Mouse (Mus musculus) heart, embryonic 13.5 days (tissue): ENCODE data around the gene Scrt2. TPM values are rescaled to one million over a fixed set of nuclear protein-coding genes. Genes with fewer than 3 reads are reported as not detected.

Experiments
- ATAC-seq: fragments of 200-750 bp; cut with Nextera tagmentation; 2 replicates; pipeline ENCODE4 v1.8.0; 2017; ENCODE audit warnings: moderate TSS enrichment; ENCODE audit not compliant: insufficient number of reproducible peaks, low FRiP score, low TSS enrichment; ENCODE audit errors: extremely low read depth
- H3K27ac ChIP-seq: fragments of 300-500 bp; sonication (generic); replicated peaks from 2 replicates; pipeline ENCODE4 v1.5.1; 2015; ENCODE audit warnings: moderate library complexity, mild to moderate bottlenecking, inconsistent platforms
- H3K27me3 ChIP-seq: fragments of 300-500 bp; sonication (generic); replicated peaks from 2 replicates; pipeline ENCODE4 v1.6.1; 2015; ENCODE audit warnings: mild to moderate bottlenecking, inconsistent platforms
- H3K36me3 ChIP-seq: fragments of 300-500 bp; sonication (generic); 2 replicates; pipeline ENCODE4 v1.6.1; 2015; ENCODE audit warnings: mild to moderate bottlenecking, inconsistent platforms
- H3K4me1 ChIP-seq: fragments of 300-500 bp; sonication (generic); 2 replicates; pipeline ENCODE4 v1.6.1; 2015; ENCODE audit warnings: inconsistent platforms
- H3K4me2 ChIP-seq: fragments of 300-500 bp; sonication (generic); 2 replicates; pipeline ENCODE4 v1.6.1; 2015; ENCODE audit warnings: inconsistent platforms, mild to moderate bottlenecking, moderate library complexity
- H3K4me3 ChIP-seq: fragments of 300-500 bp; sonication (generic); 2 replicates; pipeline ENCODE4 v1.5.1; 2015; ENCODE audit warnings: moderate library complexity, mild to moderate bottlenecking, inconsistent platforms
- H3K9ac ChIP-seq: fragments of 300-500 bp; sonication (generic); 2 replicates; pipeline ENCODE4 v1.6.1; 2015; ENCODE audit warnings: inconsistent platforms, mild to moderate bottlenecking, moderate library complexity
- H3K9me3 ChIP-seq: fragments of 300-500 bp; sonication (generic); 2 replicates; pipeline ENCODE4 v1.6.1; 2016; ENCODE audit warnings: inconsistent platforms
- WGBS: fragments of 180-500 bp; shearing (Covaris S2); methylation state at CpG from one replicate; pipeline ENCODE4 v1.1.7; 2015; ENCODE audit warnings: mixed read lengths; 5-methylcytosine and 5-hydroxymethylcytosine counted together
- polyA plus RNA-seq: library from polyadenylated mRNA; unstranded; fragments of >200 nt; fragmentation: Nextera tagmentation; extraction: Ambion mirVana; gene quantifications from 2 replicates; pipeline ENCODE4 v1.2.1, GENCODE M21; 2015

Scrt2 gene
- polyA plus RNA-seq, 1 experiment from 2014 or later: not detected

DNA sequence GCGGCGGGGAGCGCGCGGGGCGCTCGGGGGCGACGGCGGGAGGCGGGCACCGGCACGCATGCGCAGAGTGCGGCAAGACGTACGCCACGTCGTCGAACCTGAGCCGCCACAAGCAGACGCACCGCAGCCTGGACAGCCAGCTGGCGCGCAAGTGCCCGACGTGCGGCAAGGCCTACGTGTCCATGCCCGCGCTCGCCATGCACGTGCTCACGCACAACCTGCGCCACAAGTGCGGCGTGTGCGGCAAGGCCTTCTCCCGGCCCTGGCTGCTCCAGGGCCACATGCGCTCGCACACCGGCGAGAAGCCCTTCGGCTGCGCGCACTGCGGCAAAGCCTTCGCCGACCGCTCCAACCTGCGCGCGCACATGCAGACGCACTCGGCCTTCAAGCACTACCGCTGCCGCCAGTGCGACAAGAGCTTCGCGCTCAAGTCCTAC, 12.0 kb downstream of the Scrt2 start:
- Histone ChIP-seq H3K27ac (no peak overlapping the region), H3K27me3 (peaks cover 98% of the 10 kb centered on the region), H3K9me3 (no peaks in the 10 kb centered on the region), H3K9ac (peak overlapping the region; percentile 70), H3K4me2 (peak overlapping the region; percentile 75), H3K36me3 (no peaks in the 10 kb centered on the region), H3K4me3 (peak overlapping the region; percentile 54), H3K4me1 (peaks cover 18% of the 10 kb centered on the region)
- 4% methylated on average over 58 of the region's 60 CpGs for WGBS
- ATAC-seq: no peak

DNA sequence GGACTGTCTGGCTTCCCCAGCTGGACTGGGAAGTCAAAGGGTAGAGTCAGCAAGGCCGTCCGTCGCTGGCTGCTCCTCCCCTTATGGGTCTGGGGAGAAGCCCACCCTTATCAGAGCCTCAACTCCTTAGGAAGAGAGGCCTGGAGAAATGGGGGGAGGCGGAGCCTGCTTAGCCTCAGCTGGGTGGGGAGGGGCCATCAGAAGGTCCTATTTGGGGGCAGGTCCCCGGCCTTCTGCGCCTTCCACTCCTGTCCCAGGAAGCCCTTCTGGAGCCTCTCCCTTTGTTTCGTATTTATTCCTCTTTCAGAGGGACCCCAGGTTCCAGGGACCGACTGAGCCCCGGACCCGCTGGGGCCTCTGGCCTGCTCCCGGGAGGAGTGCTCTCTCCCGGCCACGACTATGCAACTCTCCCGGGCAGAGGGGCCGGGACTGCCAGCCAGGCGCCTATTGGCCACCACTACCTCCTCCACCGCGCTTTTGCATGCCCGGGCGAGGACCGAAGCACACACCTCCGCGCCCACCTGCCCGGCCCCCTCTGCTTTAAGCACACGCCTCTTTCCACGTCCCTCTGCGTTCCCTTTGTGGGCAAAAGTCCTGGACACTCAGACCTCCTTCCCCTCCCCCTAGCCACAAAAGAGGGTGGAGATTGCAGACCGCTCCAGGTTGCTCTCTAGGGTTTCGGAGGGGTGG, 13.7 kb downstream of the Scrt2 start:
- no peak overlapping the region for H3K27ac ChIP-seq
- ATAC-seq: no peak
- 5% methylated on average over 29 of the region's 29 CpGs for WGBS
- peak overlapping the region; percentile 56 for H3K4me2 ChIP-seq
- H3K36me3 ChIP-seq: no peaks in the 10 kb centered on the region
- peaks cover 18% of the 10 kb centered on the region for H3K4me1 ChIP-seq
- peak overlapping the region; percentile 37 for H3K9ac ChIP-seq
- H3K9me3 ChIP-seq: no peaks in the 10 kb centered on the region
- peak overlapping the region; percentile 29 for H3K4me3 ChIP-seq
- peaks cover 98% of the 10 kb centered on the region for H3K27me3 ChIP-seq

DNA sequence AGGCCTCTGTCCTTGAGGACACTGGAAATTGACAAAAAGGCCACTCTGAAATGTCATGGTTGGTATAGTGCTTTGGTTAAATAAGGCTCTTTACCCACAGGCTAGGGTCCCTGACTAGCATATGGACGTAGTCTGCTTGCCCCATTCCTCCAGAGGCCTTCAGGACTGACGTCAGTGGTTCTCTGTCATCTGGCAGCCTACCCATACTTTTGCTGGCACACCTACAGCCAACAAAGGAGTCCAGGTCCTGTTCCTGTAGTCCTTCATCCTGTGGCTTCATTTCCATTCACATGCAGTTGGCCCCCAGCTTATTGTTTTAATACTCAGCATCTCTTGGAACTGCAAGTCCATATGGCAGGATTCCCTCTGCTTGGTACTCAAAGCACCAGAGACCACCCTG, 15.6 kb downstream of the Scrt2 start:
- H3K4me1 ChIP-seq: peaks cover 18% of the 10 kb centered on the region
- no peaks in the 10 kb centered on the region for H3K36me3 ChIP-seq
- H3K4me3 ChIP-seq: no peak overlapping the region
- peaks cover 97% of the 10 kb centered on the region for H3K27me3 ChIP-seq
- no peak overlapping the region for H3K4me2 ChIP-seq
- ATAC-seq: no peak
- no peak overlapping the region for H3K9ac ChIP-seq
- no peak overlapping the region for H3K27ac ChIP-seq
- H3K9me3 ChIP-seq: no peaks in the 10 kb centered on the region
- 61% methylated on average over 2 of the region's 2 CpGs for WGBS

DNA sequence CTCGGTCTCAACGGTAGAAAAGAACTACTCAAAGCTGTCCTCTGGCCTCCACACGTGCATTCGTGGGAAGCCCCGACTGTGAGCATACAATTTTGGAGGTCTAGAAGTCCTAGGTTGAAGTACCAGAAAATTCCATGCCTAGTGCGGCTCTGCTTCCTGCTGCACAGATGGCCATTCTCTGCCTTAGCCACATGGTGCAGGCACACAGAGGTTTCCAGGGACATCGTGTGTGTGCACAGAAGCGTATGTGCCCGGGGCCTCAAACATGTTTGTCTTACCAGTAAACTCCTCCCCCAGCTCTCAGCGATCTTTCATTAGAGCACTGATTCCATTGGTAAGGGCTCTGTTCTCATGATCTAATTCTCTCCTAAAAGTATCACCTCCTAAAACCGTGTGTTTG, 16.6 kb downstream of the Scrt2 start:
- Histone ChIP-seq H3K4me3 (no peak overlapping the region), H3K27me3 (peaks cover 97% of the 10 kb centered on the region), H3K27ac (no peak overlapping the region), H3K4me2 (no peak overlapping the region), H3K36me3 (no peaks in the 10 kb centered on the region), H3K4me1 (peaks cover 18% of the 10 kb centered on the region), H3K9me3 (no peaks in the 10 kb centered on the region), H3K9ac (no peak overlapping the region)
- ATAC-seq: no peak
- WGBS: 77% methylated on average over 11 of the region's 11 CpGs

GRCm38 (mm10) chr2:152099538-152099937, 18.2 kb downstream of the Scrt2 start:
- ATAC-seq: no peak
- WGBS: 59% methylated on average over 3 of the region's 3 CpGs
- Histone ChIP-seq H3K27me3 (peaks cover 87% of the 10 kb centered on the region), H3K9me3 (no peaks in the 10 kb centered on the region), H3K4me3 (no peak overlapping the region), H3K36me3 (no peaks in the 10 kb centered on the region), H3K27ac (no peak overlapping the region), H3K4me1 (peaks cover 8% of the 10 kb centered on the region), H3K4me2 (no peak overlapping the region), H3K9ac (no peak overlapping the region)

DNA sequence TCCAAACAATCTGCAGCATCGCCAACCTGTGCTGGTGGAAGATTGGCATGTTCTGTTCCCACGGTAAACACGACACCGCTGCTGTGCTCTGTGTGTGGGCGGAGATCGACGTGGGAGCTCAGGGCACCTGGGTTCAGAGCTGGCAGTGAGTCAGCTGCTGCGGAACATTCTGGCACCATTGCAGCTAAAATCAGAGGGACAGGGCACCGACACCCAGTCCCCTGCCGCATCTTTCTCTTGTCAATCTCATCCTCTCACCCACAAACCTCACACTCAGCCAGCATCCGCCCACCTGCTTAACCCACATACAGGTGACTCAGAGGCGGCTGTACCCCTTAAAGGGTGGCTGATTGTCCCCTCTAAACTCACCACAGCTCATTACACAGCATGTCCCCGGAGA, 20.4 kb downstream of the Scrt2 start:
- Histone ChIP-seq H3K4me2 (no peak overlapping the region), H3K4me3 (no peak overlapping the region), H3K27me3 (peaks cover 65% of the 10 kb centered on the region), H3K9ac (no peak overlapping the region), H3K36me3 (no peaks in the 10 kb centered on the region), H3K27ac (no peak overlapping the region), H3K4me1 (peaks cover 15% of the 10 kb centered on the region), H3K9me3 (no peaks in the 10 kb centered on the region)
- no peak for ATAC-seq
- WGBS: 66% methylated on average over 13 of the region's 13 CpGs

GRCm38 (mm10) chr2:152102369-152102768, 21.0 kb downstream of the Scrt2 start:
- no peaks in the 10 kb centered on the region for H3K36me3 ChIP-seq
- no peak for ATAC-seq
- no peak overlapping the region for H3K4me2 ChIP-seq
- no peak overlapping the region for H3K4me3 ChIP-seq
- H3K4me1 ChIP-seq: peaks cover 15% of the 10 kb centered on the region
- no peak overlapping the region for H3K9ac ChIP-seq
- peaks cover 59% of the 10 kb centered on the region for H3K27me3 ChIP-seq
- no peak overlapping the region for H3K27ac ChIP-seq
- 58% methylated on average over 6 of the region's 6 CpGs for WGBS
- no peaks in the 10 kb centered on the region for H3K9me3 ChIP-seq

- H3K4me2 ChIP-seq: peak overlapping the region; percentile 87
- peak overlapping the region; percentile 67 for H3K27ac ChIP-seq
- H3K9ac ChIP-seq: peak overlapping the region; percentile 88
- H3K9me3 ChIP-seq: no peaks in the 10 kb centered on the region
- H3K4me3 ChIP-seq: peak overlapping the region; percentile 77
- 21% methylated on average over 17 of the region's 17 CpGs for WGBS
- peaks cover 40% of the 10 kb centered on the region for H3K27me3 ChIP-seq
- H3K36me3 ChIP-seq: peaks cover 8% of the 10 kb centered on the region; the same call in 1 of the 2 replicates
- H3K4me1 ChIP-seq: peaks cover 15% of the 10 kb centered on the region
- no peak for ATAC-seq
Measured at GRCm38 (mm10) chr2:152104711-152105317, 23.5 kb downstream of the Scrt2 start.

- peak; percentile 94 for ATAC-seq
- Histone ChIP-seq H3K36me3 (peaks cover 8% of the 10 kb centered on the region; the same call in 1 of the 2 replicates), H3K4me2 (peak within 1 kb of the TSS; percentile 87), H3K4me1 (peaks cover 15% of the 10 kb centered on the region), H3K4me3 (peak within 1 kb of the TSS; percentile 77), H3K27ac (peak within 1 kb of the TSS; percentile 67), H3K9ac (peak within 1 kb of the TSS; percentile 88), H3K27me3 (peaks cover 38% of the 10 kb centered on the region), H3K9me3 (no peaks in the 10 kb centered on the region)
- 2% methylated on average over 81 of the region's 84 CpGs for WGBS
Measured at GRCm38 (mm10) chr2:152105318-152106224, 24.2 kb downstream of the Scrt2 start, which contains the start of gene Srxn1. Gene Srxn1 (plus strand): TSS chr2:152105516.

- 80% methylated on average over 3 of the region's 3 CpGs for WGBS
- ATAC-seq: no peak
- Histone ChIP-seq H3K27me3 (peaks cover 32% of the 10 kb centered on the region), H3K4me1 (peaks cover 18% of the 10 kb centered on the region), H3K4me3 (peak overlapping the region; percentile 77), H3K9me3 (no peaks in the 10 kb centered on the region), H3K27ac (0 out of 2 replicates have a peak overlapping the region, but pooled peaks have one; percentile 15), H3K36me3 (peaks cover 8% of the 10 kb centered on the region; the same call in 1 of the 2 replicates), H3K4me2 (peak overlapping the region; percentile 87), H3K9ac (peak overlapping the region; percentile 88)
Measured at GRCm38 (mm10) chr2:152106225-152106595, 24.9 kb downstream of the Scrt2 start.

DNA sequence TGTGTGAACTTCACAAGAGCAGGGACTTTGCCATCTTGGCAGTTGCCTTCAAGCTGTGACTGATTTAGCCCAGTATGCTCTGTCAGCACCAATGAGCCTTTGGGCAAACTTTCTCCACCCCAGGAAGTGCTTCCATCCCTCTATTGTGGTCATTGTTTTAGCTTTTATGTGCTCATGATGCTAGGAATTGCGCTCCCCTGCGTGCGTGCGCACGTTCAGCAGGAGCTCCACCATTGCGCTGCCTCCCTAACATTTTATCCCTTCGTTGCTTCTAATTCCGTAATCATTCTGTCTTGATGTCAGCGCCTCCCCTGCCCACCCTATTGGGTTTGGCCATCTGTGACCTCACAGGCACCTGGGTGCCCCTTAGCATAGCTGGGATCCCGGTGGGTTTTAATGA, 25.3 kb downstream of the Scrt2 start:
- Histone ChIP-seq H3K36me3 (peaks cover 8% of the 10 kb centered on the region; the same call in 1 of the 2 replicates), H3K4me2 (peak overlapping the region; percentile 87), H3K27ac (0 out of 2 replicates have a peak overlapping the region, but pooled peaks have one; percentile 15), H3K4me1 (peaks cover 22% of the 10 kb centered on the region), H3K4me3 (peak overlapping the region; percentile 77), H3K27me3 (peaks cover 28% of the 10 kb centered on the region), H3K9me3 (no peaks in the 10 kb centered on the region), H3K9ac (no peak overlapping the region)
- ATAC-seq: no peak
- 98% methylated on average over 10 of the region's 10 CpGs for WGBS
